Mouse (Mus musculus) C2C12 (cell line): ENCODE measurements around the gene 9430007A20Rik. TPM values are rescaled to one million over a fixed set of nuclear protein-coding genes. Genes with fewer than 3 reads are reported as not detected.
"Not testable (repeated sequence)": the region's sequence is repeated elsewhere in the genome, so short reads cannot be mapped to it uniquely, and the experiment has no call there.

Experiments used
- H3K27me3 ChIP-seq: one replicate; pipeline ENCODE4 v1.6.1; 2011; ENCODE audit not compliant: control insufficient read depth, insufficient read depth, insufficient read length
- H3K36me3 ChIP-seq: one replicate; pipeline ENCODE4 v1.6.1; 2011; ENCODE audit not compliant: control insufficient read depth, insufficient read depth
- H3K4me3 ChIP-seq: one replicate; pipeline ENCODE4 v1.5.1; 2011; ENCODE audit warnings: mild to moderate bottlenecking, control low read depth; ENCODE audit not compliant: poor library complexity, insufficient read depth, severe bottlenecking
- H3K79me2 ChIP-seq: one replicate; pipeline ENCODE4 v1.6.1; 2011; ENCODE audit not compliant: control insufficient read depth, insufficient read depth
- H3K79me3 ChIP-seq: one replicate; pipeline ENCODE4 v1.6.1; 2011; ENCODE audit warnings: low read depth, control low read depth
- H3ac ChIP-seq: one replicate; pipeline ENCODE3; 2011; ENCODE audit warnings: low read depth; ENCODE audit not compliant: control insufficient read depth, insufficient read length
- CEBPB ChIP-seq: IDR thresholded peaks from one replicate; pipeline ENCODE4 v1.6.1; 2011; ENCODE audit warnings: low read depth, mild to moderate bottlenecking, control low read depth, moderate library complexity
- CTCF ChIP-seq: IDR thresholded peaks from one replicate; pipeline ENCODE4 v1.5.1; 2011; ENCODE audit not compliant: control insufficient read depth, insufficient read depth, insufficient read length
- FOSL1 ChIP-seq: IDR thresholded peaks from one replicate; pipeline ENCODE4 v1.8.0; 2011; ENCODE audit warnings: mild to moderate bottlenecking, low read length; ENCODE audit not compliant: poor library complexity, insufficient read depth, severe bottlenecking
- MAX ChIP-seq: IDR thresholded peaks from one replicate; pipeline ENCODE4 v1.6.1; 2011; ENCODE audit warnings: mild to moderate bottlenecking, control low read depth
- MYOD1 ChIP-seq: IDR thresholded peaks from one replicate; pipeline ENCODE4 v1.6.1; 2011; ENCODE audit warnings: low read depth; ENCODE audit not compliant: control insufficient read depth, insufficient read length
- MYOG ChIP-seq: IDR thresholded peaks from one replicate; pipeline ENCODE4 v1.6.1; 2011; ENCODE audit not compliant: control insufficient read depth, insufficient read length; ENCODE audit errors: extremely low read depth
- USF1 ChIP-seq: IDR thresholded peaks from one replicate; pipeline ENCODE4 v1.6.1; 2011; ENCODE audit warnings: low read depth, mild to moderate bottlenecking, control low read depth, moderate library complexity
- long read RNA-seq, 2 experiments: library from polyadenylated mRNA; unstranded; transcript quantifications; one replicate each; pipeline ENCODE4 v2.0.0; 2019 to 2020
- polyA plus RNA-seq: library from polyadenylated mRNA; unstranded; fragments of >200 nt; fragmentation: generic; extraction: Trizol; gene quantifications from one replicate; pipeline ENCODE4 v1.2.1, GENCODE M21; 2012; ENCODE audit warnings: missing spikeins

The 9430007A20Rik gene
- polyA plus RNA-seq, result not detected
- long read RNA-seq, experiment 1, result 0 reads
- long read RNA-seq, experiment 2, result 0 reads

- Histone ChIP-seq H3K36me3 (no peaks in the 10 kb centered on the region), H3K79me2 (no peaks in the 10 kb centered on the region), H3K79me3 (no peaks in the 10 kb centered on the region), H3K27me3 (no peaks in the 10 kb centered on the region), H3ac (no peak within 1 kb of the TSS), H3K4me3 (no peak within 1 kb of the TSS)
- TF ChIP-seq MAX, result no peak
- no peak for TF ChIP-seq MYOD1
- TF ChIP-seq CEBPB, result no peak
- TF ChIP-seq USF1, result no peak
- no peak for TF ChIP-seq FOSL1
- TF ChIP-seq MYOG, result no peak
Measured at GRCm38 (mm10) chr4:144519522-144519921, at the start of gene 9430007A20Rik. TSS of gene 9430007A20Rik (plus strand) at chr4:144519822.

GRCm38 (mm10) chr4:144493331-144493730, 26.3 kb upstream of the 9430007A20Rik start:
- no peaks in the 10 kb centered on the region for H3K79me3 ChIP-seq
- no peaks in the 10 kb centered on the region for H3K79me2 ChIP-seq
- H3K4me3 ChIP-seq, result no peak overlapping the region
- no peak overlapping the region for H3ac ChIP-seq
- TF ChIP-seq USF1, result no peak
- TF ChIP-seq CTCF, result no peak
- TF ChIP-seq MAX, result no peak
- TF ChIP-seq CEBPB, result no peak
- no peak for TF ChIP-seq MYOG
- TF ChIP-seq FOSL1, result no peak
- TF ChIP-seq MYOD1, result no peak
- H3K36me3 ChIP-seq, result no peaks in the 10 kb centered on the region
- H3K27me3 ChIP-seq, result no peaks in the 10 kb centered on the region

GRCm38 (mm10) chr4:144506518-144506917, 13.1 kb upstream of the 9430007A20Rik start:
- no peak overlapping the region for H3K4me3 ChIP-seq
- no peaks in the 10 kb centered on the region for H3K36me3 ChIP-seq
- H3K27me3 ChIP-seq, result no peaks in the 10 kb centered on the region
- no peaks in the 10 kb centered on the region for H3K79me2 ChIP-seq
- TF ChIP-seq MYOD1 (no peak), CEBPB (no peak), MYOG (no peak), USF1 (no peak), MAX (no peak), CTCF (no peak), FOSL1 (no peak)
- no peak overlapping the region for H3ac ChIP-seq
- H3K79me3 ChIP-seq, result no peaks in the 10 kb centered on the region

GRCm38 (mm10) chr4:144544689-144545088, 25.1 kb downstream of the 9430007A20Rik start:
- Histone ChIP-seq H3K79me3 (no peaks in the 10 kb centered on the region), H3K36me3 (no peaks in the 10 kb centered on the region)
- TF ChIP-seq USF1 (no peak), MYOD1 (no peak), MYOG (no peak), MAX (no peak), FOSL1 (no peak), CTCF (no peak), CEBPB (no peak)

GRCm38 (mm10) chr4:144545339-144545738, 25.7 kb downstream of the 9430007A20Rik start:
- H3ac ChIP-seq, H3K36me3 ChIP-seq, H3K79me2 ChIP-seq, H3K79me3 ChIP-seq, H3K4me3 ChIP-seq, H3K27me3 ChIP-seq: not testable (repeated sequence)

More at GRCm38 (mm10) chr4:144544689-144545088, 25.1 kb downstream of the 9430007A20Rik start:
- no peak overlapping the region for H3ac ChIP-seq
- H3K4me3 ChIP-seq, result no peak overlapping the region
- no peaks in the 10 kb centered on the region for H3K27me3 ChIP-seq
- no peaks in the 10 kb centered on the region for H3K79me2 ChIP-seq

- Histone ChIP-seq H3K4me3 (no peak overlapping the region), H3K27me3 (no peaks in the 10 kb centered on the region), H3ac (no peak overlapping the region), H3K79me3 (no peaks in the 10 kb centered on the region), H3K36me3 (no peaks in the 10 kb centered on the region), H3K79me2 (no peaks in the 10 kb centered on the region)
- TF ChIP-seq CTCF (no peak), MAX (no peak), MYOG (no peak), FOSL1 (no peak), CEBPB (no peak), USF1 (no peak), MYOD1 (no peak)
Measured at GRCm38 (mm10) chr4:144551156-144551555, 31.5 kb downstream of the 9430007A20Rik start.

GRCm38 (mm10) chr4:144559792-144560191, 40.2 kb downstream of the 9430007A20Rik start:
- Histone ChIP-seq H3K79me3 (no peaks in the 10 kb centered on the region), H3K79me2 (no peaks in the 10 kb centered on the region), H3K36me3 (no peaks in the 10 kb centered on the region), H3K27me3 (no peaks in the 10 kb centered on the region), H3ac (no peak overlapping the region), H3K4me3 (no peak overlapping the region)
- TF ChIP-seq USF1 (no peak), FOSL1 (no peak), MAX (no peak), CEBPB (no peak), MYOG (no peak), MYOD1 (no peak), CTCF (no peak)
